Mouse (Mus musculus): ENCODE results near the gene Sae1. TPM values are rescaled to one million over a fixed set of nuclear protein-coding genes. Genes with fewer than 3 reads are reported as not detected.
A peak's percentile ranks its signal among the peaks of the same experiment; 100 is the strongest.
"Not testable (repeated sequence)": the region's sequence is repeated elsewhere in the genome, so short reads cannot be mapped to it uniquely, and the experiment has no call there.

The Sae1 gene
- polyA plus RNA-seq, 1 experiment from 2014 or later = 359 TPM

- peak; percentile 90 for DNase-seq (ENCODE audit: low spot score)
- no peaks in the 10 kb centered on the region for H3K36me3 ChIP-seq
- H3K4me3 ChIP-seq = peak overlapping the region; percentile 94
- H3K4me1 ChIP-seq = peaks cover 62% of the 10 kb centered on the region
- no peaks in the 10 kb centered on the region for H3K27me3 ChIP-seq (ENCODE audit: insufficient read depth, poor library complexity, severe bottlenecking)
- peak overlapping the region; percentile 98 for H3K27ac ChIP-seq
- no peaks in the 10 kb centered on the region for H3K9me3 ChIP-seq
- under 1% methylated on average over 57 of the region's 61 CpGs for WGBS
Observed at GRCm38 (mm10) chr7:16309318-16310019, 78.1 kb downstream of the Sae1 start.

GRCm38 (mm10) chr7:16308555-16309317, 78.9 kb downstream of the Sae1 start:
- H3K27ac ChIP-seq = peak overlapping the region; percentile 98
- no peaks in the 10 kb centered on the region for H3K27me3 ChIP-seq (ENCODE audit: insufficient read depth, poor library complexity, severe bottlenecking)
- peak overlapping the region; percentile 94 for H3K4me3 ChIP-seq
- no peaks in the 10 kb centered on the region for H3K36me3 ChIP-seq
- DNase-seq (ENCODE audit: low spot score) = peak; percentile 75
- H3K9me3 ChIP-seq = no peaks in the 10 kb centered on the region
- 46% methylated on average over 16 of the region's 16 CpGs for WGBS
- peaks cover 55% of the 10 kb centered on the region for H3K4me1 ChIP-seq

DNA sequence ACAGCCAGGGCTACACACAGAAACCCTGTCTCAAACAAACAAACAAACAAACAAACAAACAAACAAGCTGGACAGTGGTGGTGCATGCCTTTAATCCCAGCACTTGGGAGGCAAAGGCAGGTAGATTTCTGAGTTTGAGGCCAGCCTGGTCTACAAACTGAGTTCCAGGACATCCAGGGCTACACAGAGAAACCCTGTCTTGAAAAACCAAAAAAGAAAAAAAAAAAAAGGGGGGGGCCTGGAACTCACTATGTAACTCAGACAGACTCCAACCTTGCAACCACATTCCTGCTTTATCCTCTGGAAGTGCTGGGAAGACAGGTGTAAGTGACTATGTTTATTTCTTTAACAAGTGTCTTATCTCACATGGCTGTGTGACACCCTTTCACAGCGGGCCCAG, 79.5 kb downstream of the Sae1 start, which contains the start of gene Bbc3:
Bbc3 (plus strand) TSS at position 301 of the 400 bp plus-strand sequence.
- peak within 1 kb of the TSS; percentile 94 for H3K4me3 ChIP-seq
- H3K27me3 ChIP-seq (ENCODE audit: insufficient read depth, poor library complexity, severe bottlenecking); H3K36me3 ChIP-seq; H3K9me3 ChIP-seq; DNase-seq (ENCODE audit: low spot score): not testable (repeated sequence)
- 35% methylated on average over 1 of the region's 1 CpGs for whole genome bisulfite sequencing
- H3K27ac ChIP-seq = peak within 1 kb of the TSS; percentile 98
- peaks cover 48% of the 10 kb centered on the region for H3K4me1 ChIP-seq

DNA sequence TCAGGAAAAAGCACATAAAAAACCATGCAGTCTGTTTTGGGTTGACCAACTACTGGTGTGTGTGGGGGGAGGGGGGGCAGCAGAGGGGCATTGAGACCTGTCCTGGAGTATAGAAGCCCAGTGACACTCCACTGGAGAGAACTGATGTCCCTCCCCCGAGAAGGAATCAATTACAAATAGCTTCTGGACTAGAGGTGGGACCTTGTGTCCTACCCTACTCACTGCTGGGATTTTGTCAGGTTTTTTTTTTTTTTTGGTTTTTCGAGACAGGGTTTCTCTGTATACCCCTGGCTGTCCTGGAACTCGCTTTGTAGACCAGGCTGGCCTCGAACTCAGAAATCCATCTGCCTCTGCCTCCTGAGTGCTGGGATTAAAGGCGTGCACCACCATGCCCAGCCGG, 80.5 kb downstream of the Sae1 start:
- not testable (repeated sequence) for H3K36me3 ChIP-seq; H3K27ac ChIP-seq; DNase-seq (ENCODE audit: low spot score); H3K4me3 ChIP-seq; H3K27me3 ChIP-seq (ENCODE audit: insufficient read depth, poor library complexity, severe bottlenecking); H3K9me3 ChIP-seq
- H3K4me1 ChIP-seq = peaks cover 39% of the 10 kb centered on the region
- WGBS = 72% methylated on average over 6 of the region's 6 CpGs

GRCm38 (mm10) chr7:16299419-16300035, 88.1 kb downstream of the Sae1 start:
- WGBS = under 1% methylated on average over 52 of the region's 52 CpGs
- Histone ChIP-seq H3K4me1 (peaks cover 37% of the 10 kb centered on the region), H3K4me3 (peak overlapping the region; percentile 62), H3K27ac (peak overlapping the region; percentile 79), H3K27me3 (ENCODE audit: insufficient read depth, poor library complexity, severe bottlenecking) (no peaks in the 10 kb centered on the region), H3K36me3 (no peaks in the 10 kb centered on the region), H3K9me3 (no peaks in the 10 kb centered on the region)
- DNase-seq (ENCODE audit: low spot score) = peak; percentile 93

- 73% methylated on average over 5 of the region's 5 CpGs for WGBS
- Histone ChIP-seq H3K4me1 (peaks cover 37% of the 10 kb centered on the region), H3K36me3 (no peaks in the 10 kb centered on the region), H3K4me3 (0 out of 2 replicates have a peak overlapping the region, but pooled peaks have one; percentile 62), H3K27ac (no peak overlapping the region; the same call in 1 of the 2 replicates), H3K27me3 (ENCODE audit: insufficient read depth, poor library complexity, severe bottlenecking) (no peaks in the 10 kb centered on the region), H3K9me3 (no peaks in the 10 kb centered on the region)
- no peak for DNase-seq (ENCODE audit: low spot score)
Observed at GRCm38 (mm10) chr7:16298927-16299326, 88.7 kb downstream of the Sae1 start.

GRCm38 (mm10) chr7:16297616-16298015, 90.0 kb downstream of the Sae1 start:
- WGBS = 60% methylated on average over 2 of the region's 2 CpGs
- no peaks in the 10 kb centered on the region for H3K36me3 ChIP-seq
- H3K4me1 ChIP-seq = peaks cover 37% of the 10 kb centered on the region
- H3K9me3 ChIP-seq = no peaks in the 10 kb centered on the region
- no peak for DNase-seq (ENCODE audit: low spot score)
- H3K4me3 ChIP-seq = no peak overlapping the region
- H3K27ac ChIP-seq = no peak overlapping the region
- H3K27me3 ChIP-seq (ENCODE audit: insufficient read depth, poor library complexity, severe bottlenecking) = no peaks in the 10 kb centered on the region

DNA sequence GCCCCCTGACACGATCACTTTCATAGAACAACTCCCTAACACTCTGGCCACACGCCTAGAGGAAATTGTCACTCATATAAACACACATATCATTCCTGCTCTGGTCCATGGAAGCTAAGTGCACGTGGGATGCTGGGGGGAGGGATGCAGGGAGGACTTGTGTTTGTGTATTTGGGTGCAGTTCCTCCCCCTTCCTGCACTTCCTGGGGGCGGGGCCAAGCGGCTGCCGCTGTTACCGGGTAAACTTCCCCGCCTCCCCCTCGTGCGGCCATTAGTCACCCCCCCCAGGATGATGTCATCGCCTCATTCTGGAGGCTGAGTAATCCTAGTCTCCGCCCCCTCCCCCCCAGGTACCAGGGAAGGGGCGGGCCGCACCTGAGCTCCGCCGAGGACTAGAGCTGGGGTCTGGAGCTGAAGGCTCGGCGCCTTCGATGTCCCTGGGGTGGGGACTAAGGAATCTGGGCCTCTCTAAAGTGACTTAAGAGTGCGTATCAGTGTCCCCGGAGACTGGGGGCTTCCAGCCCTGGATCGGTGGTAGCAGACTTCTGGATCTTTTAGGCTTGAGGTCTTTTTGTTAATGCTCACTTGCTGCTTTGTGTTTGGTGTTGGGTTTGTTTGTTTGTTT, 90.7 kb downstream of the Sae1 start:
- H3K4me3 ChIP-seq = peak overlapping the region; percentile 59
- under 1% methylated on average over 22 of the region's 22 CpGs for WGBS
- no peaks in the 10 kb centered on the region for H3K27me3 ChIP-seq (ENCODE audit: insufficient read depth, poor library complexity, severe bottlenecking)
- H3K9me3 ChIP-seq = no peaks in the 10 kb centered on the region
- peak overlapping the region; percentile 88 for H3K27ac ChIP-seq
- DNase-seq (ENCODE audit: low spot score) = peak; percentile 96
- H3K4me1 ChIP-seq = peaks cover 37% of the 10 kb centered on the region
- no peaks in the 10 kb centered on the region for H3K36me3 ChIP-seq

DNA sequence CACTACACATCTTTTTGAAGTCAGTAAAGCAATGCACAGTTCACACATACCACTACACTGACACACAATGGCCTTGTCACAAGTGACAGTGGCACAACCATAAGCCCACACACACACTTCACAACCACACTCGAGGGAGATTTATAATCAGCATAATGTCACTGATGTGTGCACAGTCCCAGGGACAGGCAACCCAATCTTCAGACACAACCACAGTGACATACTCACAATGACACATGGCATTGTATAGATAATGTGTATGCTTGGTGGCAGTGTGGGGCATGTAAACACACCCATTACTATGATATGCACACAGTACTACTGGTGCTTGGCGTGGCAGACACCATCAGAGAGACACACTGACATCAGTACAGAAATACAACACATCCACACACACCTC, 91.5 kb downstream of the Sae1 start:
- WGBS = 29% methylated on average over 2 of the region's 2 CpGs
- H3K27ac ChIP-seq = peak overlapping the region; percentile 88; the same call in 1 of the 2 replicates
- H3K27me3 ChIP-seq (ENCODE audit: insufficient read depth, poor library complexity, severe bottlenecking) = no peaks in the 10 kb centered on the region
- H3K4me3 ChIP-seq = peak overlapping the region; percentile 64; the same call in 1 of the 2 replicates
- no peak for DNase-seq (ENCODE audit: low spot score)
- H3K36me3 ChIP-seq = no peaks in the 10 kb centered on the region
- H3K9me3 ChIP-seq = no peaks in the 10 kb centered on the region
- H3K4me1 ChIP-seq = peaks cover 37% of the 10 kb centered on the region

- Histone ChIP-seq H3K4me1 (peaks cover 37% of the 10 kb centered on the region), H3K4me3 (peak overlapping the region; percentile 64), H3K36me3 (no peaks in the 10 kb centered on the region), H3K27ac (peak overlapping the region; percentile 88), H3K9me3 (no peaks in the 10 kb centered on the region), H3K27me3 (ENCODE audit: insufficient read depth, poor library complexity, severe bottlenecking) (no peaks in the 10 kb centered on the region)
- DNase-seq (ENCODE audit: low spot score) = peak; percentile 94
- 2% methylated on average over 41 of the region's 41 CpGs for WGBS
Observed at GRCm38 (mm10) chr7:16295321-16295900, 92.2 kb downstream of the Sae1 start.

DNA sequence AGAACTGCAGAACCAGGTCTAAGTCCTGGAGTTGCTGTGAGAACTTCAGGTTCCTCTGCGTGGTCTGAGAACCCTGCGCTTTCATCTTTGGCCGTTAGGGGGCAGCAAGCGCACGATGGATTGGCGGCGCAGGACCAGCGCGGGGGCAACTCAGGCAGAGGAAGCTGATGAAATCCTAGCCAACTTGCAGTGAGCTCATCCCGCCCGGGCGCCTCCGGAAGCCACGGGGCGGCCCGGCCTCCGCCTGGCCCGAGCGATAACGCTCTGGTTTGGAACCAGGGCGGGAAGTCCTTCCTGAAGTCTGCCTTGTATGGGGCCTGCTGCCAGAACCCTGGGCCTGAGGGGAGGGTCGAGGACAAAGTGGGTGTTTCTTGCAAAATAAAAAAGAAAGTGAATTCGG, 92.8 kb downstream of the Sae1 start:
- peak overlapping the region; percentile 64 for H3K4me3 ChIP-seq
- peak overlapping the region; percentile 88 for H3K27ac ChIP-seq
- H3K9me3 ChIP-seq = no peaks in the 10 kb centered on the region
- no peaks in the 10 kb centered on the region for H3K27me3 ChIP-seq (ENCODE audit: insufficient read depth, poor library complexity, severe bottlenecking)
- DNase-seq (ENCODE audit: low spot score) = peak; percentile 97
- no peaks in the 10 kb centered on the region for H3K36me3 ChIP-seq
- WGBS = 0% methylated on average over 23 of the region's 23 CpGs
- H3K4me1 ChIP-seq = peaks cover 33% of the 10 kb centered on the region

GRCm38 (mm10) chr7:16294346-16294745, 93.3 kb downstream of the Sae1 start:
- H3K36me3 ChIP-seq = no peaks in the 10 kb centered on the region
- 27% methylated on average over 4 of the region's 4 CpGs for WGBS
- peaks cover 28% of the 10 kb centered on the region for H3K4me1 ChIP-seq
- H3K4me3 ChIP-seq = peak overlapping the region; percentile 64; the same call in 1 of the 2 replicates
- H3K9me3 ChIP-seq = no peaks in the 10 kb centered on the region
- H3K27me3 ChIP-seq (ENCODE audit: insufficient read depth, poor library complexity, severe bottlenecking) = no peaks in the 10 kb centered on the region
- DNase-seq (ENCODE audit: low spot score) = peak; percentile 81
- peak overlapping the region; percentile 88 for H3K27ac ChIP-seq

All from heart, embryonic 10.5 days (tissue).